In genomic region chr6:147263587-147264565, GRCm38 (mm10) we compare ENCODE assay signal across 10 mouse cellular contexts. TPM values are rescaled to one million over a fixed set of nuclear protein-coding genes. Genes with fewer than 3 reads are reported as not detected.
DNase-seq lines count a peak whose midpoint lies in the region; ATAC-seq and TF ChIP-seq lines count a peak whose summit lies in the region.
"Had no signal": no experiment of that assay in that cellular context is flagged by ENCODE, and none has a peak within 500 bp of the region (broad histone marks: within the 10 kb centered on the region; RNA-seq: fewer than 3 reads in every experiment).

Pthlh (minus strand) TSS chr6:147264183.

- intact Hi-C loops in heart, postnatal 14 days (cut with DNase I), result loop anchor here (5.0 to 10.0 kb wide), 2 partner anchors 548 to 691 kb away; no protein-coding TSS in a partner anchor

- no peak within 1 kb of the TSS for H3K27ac ChIP-seq in forebrain, embryonic 16.5 days (ENCODE audit: low read length)
- H3K27ac ChIP-seq in lung, embryonic 14.5 days (ENCODE audit: low read depth), result no peak within 1 kb of the TSS

- peak within 1 kb of the TSS; percentile 96 for H3K4me2 ChIP-seq in forebrain, embryonic 16.5 days (ENCODE audit: low read length)
- H3K4me2 ChIP-seq in lung, embryonic 14.5 days, result peak within 1 kb of the TSS; percentile 72

- peak; percentile 56; the same call in 1 of the 2 replicates for ATAC-seq in cerebellum, adult (ENCODE audit: insufficient number of reproducible peaks, low FRiP score, low TSS enrichment)
- peak; percentile 82 for ATAC-seq in forebrain, embryonic 16.5 days
- peak; percentile 86 for ATAC-seq in lung, embryonic 14.5 days (ENCODE audit: insufficient read depth)

- peak within 1 kb of the TSS; percentile 45 for H3K9ac ChIP-seq in forebrain, embryonic 16.5 days (replicated peaks; ENCODE audit: low read depth, low read length)
- peak within 1 kb of the TSS; percentile 51 for H3K9ac ChIP-seq in lung, embryonic 14.5 days

- no peaks in the 10 kb centered on the region for H3K9me3 ChIP-seq in forebrain, embryonic 16.5 days (ENCODE audit: control insufficient read depth, low read length)
- no peaks in the 10 kb centered on the region for H3K9me3 ChIP-seq in lung, embryonic 14.5 days (ENCODE audit: low read depth, low read length)

- no peaks in the 10 kb centered on the region for H3K27me3 ChIP-seq in C2C12 (ENCODE audit: control insufficient read depth, insufficient read depth, insufficient read length)
- H3K27me3 ChIP-seq in forebrain, embryonic 16.5 days (replicated peaks; ENCODE audit: control insufficient read depth, insufficient read depth, low read length), result peaks cover 37% of the 10 kb centered on the region
- peaks cover 27% of the 10 kb centered on the region for H3K27me3 ChIP-seq in lung, embryonic 14.5 days (ENCODE audit: insufficient read depth, low read length)

- no peaks in the 10 kb centered on the region for H3K36me3 ChIP-seq in C2C12 (ENCODE audit: control insufficient read depth, insufficient read depth)
- H3K36me3 ChIP-seq in forebrain, embryonic 16.5 days (ENCODE audit: control insufficient read depth, insufficient read depth), result no peaks in the 10 kb centered on the region
- H3K36me3 ChIP-seq in lung, embryonic 14.5 days (ENCODE audit: insufficient read depth), result no peaks in the 10 kb centered on the region

- peak within 1 kb of the TSS; percentile 11 for H3K4me3 ChIP-seq in C2C12 (ENCODE audit: insufficient read depth, poor library complexity, severe bottlenecking)
- H3K4me3 ChIP-seq in forebrain, embryonic 16.5 days (replicated peaks; ENCODE audit: low read length), result peak within 1 kb of the TSS; percentile 51
- peak within 1 kb of the TSS; percentile 49 for H3K4me3 ChIP-seq in lung, embryonic 14.5 days (ENCODE audit: low read depth, low read length)

- no peaks in the 10 kb centered on the region for H3K79me2 ChIP-seq in C2C12 (ENCODE audit: control insufficient read depth, insufficient read depth)

- under 1% methylated on average over 68 of the region's 68 CpGs for WGBS in forebrain, embryonic 16.5 days
- WGBS in lung, embryonic 14.5 days, result under 1% methylated on average over 68 of the region's 68 CpGs

- no peaks in the 10 kb centered on the region for H3K79me3 ChIP-seq in C2C12 (ENCODE audit: low read depth)

- H3K4me1 ChIP-seq in forebrain, embryonic 16.5 days (replicated peaks; ENCODE audit: control insufficient read depth, insufficient read depth, low read length), result peaks cover 15% of the 10 kb centered on the region
- H3K4me1 ChIP-seq in lung, embryonic 14.5 days (ENCODE audit: insufficient read depth), result no peaks in the 10 kb centered on the region

- peak; percentile 64 to 69 for DNase-seq in heart, postnatal 14 days
- peak; percentile 69 to 79 for DNase-seq in kidney, postnatal 4 days
- DNase-seq in lung, embryonic 14.5 days, result peak; percentile 77
- DNase-seq in ovary, postnatal 10 days (ENCODE audit: low spot score), result peak; percentile 38
- peak; percentile 76 for DNase-seq in urinary bladder, adult 2 months (ENCODE audit: low spot score)

- peak; percentile 55 for TF ChIP-seq CTCF in C2C12 (IDR thresholded peaks at IDR 0.05; ENCODE audit: control insufficient read depth, insufficient read depth, insufficient read length)
- TF ChIP-seq CTCF in lung, embryonic 14.5 days (IDR thresholded peaks at IDR 0.05; ENCODE audit: low read depth), result peak; percentile 38; the same call in 1 of the 2 replicates

- H3ac ChIP-seq in C2C12 (ENCODE audit: control insufficient read depth, insufficient read length, low read depth), result peak within 1 kb of the TSS; percentile 61

TF ChIP-seq in C2C12, 6 proteins besides CTCF, POLR2A, EP300 and RAD21:
- TF ChIP-seq USF1 (IDR thresholded peaks at IDR 0.05; ENCODE audit: low read depth), result no peak
- no peak for TF ChIP-seq FOSL1 (IDR thresholded peaks at IDR 0.05; ENCODE audit: insufficient read depth, low read length, poor library complexity, severe bottlenecking)

RNA-seq across cellular contexts. Expression of gene Pthlh, which starts in this region (rescaled TPM):
- polyA plus RNA-seq in C2C12 (2012; fragmentation: generic; extraction: Trizol), result 0.04 TPM
- polyA plus RNA-seq in forebrain, embryonic 16.5 days (2015; fragmentation: Nextera tagmentation; extraction: Ambion mirVana), result 1.1 and 1.2 TPM in 2 replicates
- 1 to 10 TPM in 1 of 2 experiments, under 1 TPM in 1; 0.88 to 1.1 TPM for total RNA-seq in heart, postnatal 14 days (2021)
- polyA plus RNA-seq in lung, embryonic 14.5 days (2014; fragmentation: Nextera tagmentation; extraction: Ambion mirVana), result 12.3 and 13.1 TPM in 2 replicates
- 94.4 and 138 TPM in 2 replicates for polyA plus RNA-seq in urinary bladder, adult 2 months (2012; rRNA removed)
- total RNA-seq: MEL; neutrophil, adult 5-6 weeks had no signal
